Mouse (Mus musculus) thymus, adult 2 months (tissue): ENCODE measurements around the gene Ephb2. TPM values are rescaled to one million over a fixed set of nuclear protein-coding genes. Genes with fewer than 3 reads are reported as not detected.

Source experiments
- DNase-seq: peaks from one replicate; pipeline ENCODE4 v3.0.0; 2021
- H3K27ac ChIP-seq: fragments of 200-500 bp; 2 replicates; pipeline ENCODE4 v1.5.1; 2012; ENCODE audit warnings: low read length, control low read depth; ENCODE audit not compliant: control insufficient read depth, insufficient read depth
- H3K27me3 ChIP-seq: fragments of 200-500 bp; 2 replicates; pipeline ENCODE4 v1.6.1; 2012; ENCODE audit warnings: mild to moderate bottlenecking, low read length, moderate library complexity, mixed read lengths; ENCODE audit not compliant: control insufficient read depth, insufficient read depth
- H3K36me3 ChIP-seq: fragments of 200-500 bp; 2 replicates; pipeline ENCODE4 v1.6.1; 2012; ENCODE audit warnings: mild to moderate bottlenecking, low read length, moderate library complexity; ENCODE audit not compliant: control insufficient read depth, insufficient read depth
- H3K4me1 ChIP-seq: fragments of 200-500 bp; replicated peaks from 2 replicates; pipeline ENCODE4 v1.6.1; 2012; ENCODE audit warnings: low read length; ENCODE audit not compliant: control insufficient read depth, insufficient read depth
- H3K4me3 ChIP-seq: fragments of 200-500 bp; 2 replicates; pipeline ENCODE4 v1.5.1; 2012; ENCODE audit warnings: mild to moderate bottlenecking, low read length, control low read depth, moderate library complexity; ENCODE audit not compliant: control insufficient read depth, insufficient read depth
- CTCF ChIP-seq: fragments of 200-500 bp; IDR thresholded peaks from 2 replicates; pipeline ENCODE4 v1.5.1; 2012; ENCODE audit warnings: mild to moderate bottlenecking, control low read depth, low read length, moderate library complexity, borderline replicate concordance; ENCODE audit not compliant: control insufficient read depth, poor library complexity, insufficient read depth; ENCODE audit errors: extremely low read depth
- POLR2A ChIP-seq: fragments of 200-500 bp; IDR thresholded peaks from 2 replicates; pipeline ENCODE4 v1.6.1; 2012; ENCODE audit warnings: mild to moderate bottlenecking, low read length, control low read depth, moderate library complexity; ENCODE audit not compliant: control insufficient read depth, poor library complexity, insufficient read depth; ENCODE audit errors: extremely low read depth
- WGBS: fragments of 180-500 bp; shearing (Covaris S2); methylation state at CpG from one replicate; pipeline ENCODE4 v1.1.7; 2018; 5-methylcytosine and 5-hydroxymethylcytosine counted together
- polyA plus RNA-seq: library from polyadenylated mRNA; depleted of rRNA; stranded (reverse); fragments of >200 nt; gene quantifications from 2 replicates; pipeline ENCODE4 v1.2.3, GENCODE M21; 2012

Gene Ephb2
- polyA plus RNA-seq, 1 experiment: 15.4 TPM

- no peak for TF ChIP-seq POLR2A
- TF ChIP-seq CTCF: no peak
- H3K4me1 ChIP-seq: no peaks in the 10 kb centered on the region
- H3K36me3 ChIP-seq: no peaks in the 10 kb centered on the region
- H3K4me3 ChIP-seq: no peak overlapping the region
- WGBS: 95% methylated on average over 8 of the region's 8 CpGs
- no peak for DNase-seq
- no peaks in the 10 kb centered on the region for H3K27me3 ChIP-seq
- no peak overlapping the region for H3K27ac ChIP-seq
Observed at GRCm38 (mm10) chr4:136726941-136727340, 108.8 kb downstream of the Ephb2 start.

GRCm38 (mm10) chr4:136724731-136725130, 111.1 kb downstream of the Ephb2 start:
- Histone ChIP-seq H3K4me1 (no peaks in the 10 kb centered on the region), H3K4me3 (no peak overlapping the region), H3K27ac (no peak overlapping the region), H3K36me3 (no peaks in the 10 kb centered on the region), H3K27me3 (no peaks in the 10 kb centered on the region)
- TF ChIP-seq POLR2A (no peak), CTCF (no peak)
- DNase-seq: no peak
- 92% methylated on average over 17 of the region's 17 CpGs for WGBS

GRCm38 (mm10) chr4:136722361-136723082, 113.3 kb downstream of the Ephb2 start:
- WGBS: 93% methylated on average over 17 of the region's 17 CpGs
- H3K27me3 ChIP-seq: no peaks in the 10 kb centered on the region
- DNase-seq: no peak
- H3K27ac ChIP-seq: no peak overlapping the region
- no peak overlapping the region for H3K4me3 ChIP-seq
- no peaks in the 10 kb centered on the region for H3K36me3 ChIP-seq
- no peaks in the 10 kb centered on the region for H3K4me1 ChIP-seq
- no peak for TF ChIP-seq CTCF
- TF ChIP-seq POLR2A: no peak

- H3K4me3 ChIP-seq: no peak overlapping the region
Observed at GRCm38 (mm10) chr4:136721937-136722336, 113.9 kb downstream of the Ephb2 start.

GRCm38 (mm10) chr4:136720025-136720424, 115.8 kb downstream of the Ephb2 start:
- 95% methylated on average over 9 of the region's 9 CpGs for WGBS
- H3K36me3 ChIP-seq: no peaks in the 10 kb centered on the region
- no peak overlapping the region for H3K4me3 ChIP-seq
- no peak overlapping the region for H3K27ac ChIP-seq
- DNase-seq: no peak
- H3K27me3 ChIP-seq: no peaks in the 10 kb centered on the region
- no peaks in the 10 kb centered on the region for H3K4me1 ChIP-seq
- TF ChIP-seq POLR2A (no peak), CTCF (no peak)

More at GRCm38 (mm10) chr4:136721937-136722336, 113.9 kb downstream of the Ephb2 start:
- WGBS: 90% methylated on average over 3 of the region's 3 CpGs
- Histone ChIP-seq H3K4me1 (no peaks in the 10 kb centered on the region), H3K27ac (no peak overlapping the region), H3K36me3 (no peaks in the 10 kb centered on the region), H3K27me3 (no peaks in the 10 kb centered on the region)
- TF ChIP-seq POLR2A (no peak), CTCF (no peak)
- no peak for DNase-seq

- 92% methylated on average over 14 of the region's 14 CpGs for WGBS
- no peak for DNase-seq
- H3K36me3 ChIP-seq: no peaks in the 10 kb centered on the region
- peaks cover 14% of the 10 kb centered on the region for H3K4me1 ChIP-seq
- no peak overlapping the region for H3K4me3 ChIP-seq
- no peak overlapping the region for H3K27ac ChIP-seq
- H3K27me3 ChIP-seq: no peaks in the 10 kb centered on the region
- TF ChIP-seq POLR2A: no peak
- no peak for TF ChIP-seq CTCF
Observed at GRCm38 (mm10) chr4:136718193-136718986, 117.4 kb downstream of the Ephb2 start.
